Mouse (Mus musculus) limb, embryonic 15.5 days (tissue): ENCODE measurements around the gene Olfr986. TPM values are rescaled to one million over a fixed set of nuclear protein-coding genes. Genes with fewer than 3 reads are reported as not detected.

Experiments used
- ATAC-seq: fragments of 200-750 bp; cut with Nextera tagmentation; 2 replicates; pipeline ENCODE4 v1.8.0; 2017; ENCODE audit warnings: low read depth, moderate TSS enrichment; ENCODE audit not compliant: insufficient number of reproducible peaks, low FRiP score, low TSS enrichment
- H3K27ac ChIP-seq: fragments of 300-500 bp; sonication (generic); 2 replicates; pipeline ENCODE4 v1.5.1; 2015; ENCODE audit warnings: moderate library complexity, mild to moderate bottlenecking, inconsistent platforms
- H3K27me3 ChIP-seq: fragments of 300-500 bp; sonication (generic); 2 replicates; pipeline ENCODE4 v1.6.1; 2015; ENCODE audit warnings: inconsistent platforms
- H3K36me3 ChIP-seq: fragments of 300-500 bp; sonication (generic); 2 replicates; pipeline ENCODE4 v1.6.1; 2015; ENCODE audit warnings: inconsistent platforms
- H3K4me1 ChIP-seq: fragments of 300-500 bp; sonication (generic); 2 replicates; pipeline ENCODE4 v1.6.1; 2015; ENCODE audit warnings: inconsistent platforms
- H3K4me2 ChIP-seq: fragments of 300-500 bp; sonication (generic); 2 replicates; pipeline ENCODE4 v1.6.1; 2015; ENCODE audit warnings: mild to moderate bottlenecking, inconsistent platforms
- H3K4me3 ChIP-seq: fragments of 300-500 bp; sonication (generic); 2 replicates; pipeline ENCODE4 v1.5.1; 2015; ENCODE audit warnings: mild to moderate bottlenecking, inconsistent platforms
- H3K9ac ChIP-seq: fragments of 300-500 bp; sonication (generic); 2 replicates; pipeline ENCODE4 v1.6.1; 2015; ENCODE audit warnings: inconsistent platforms
- H3K9me3 ChIP-seq: fragments of 300-500 bp; sonication (generic); 2 replicates; pipeline ENCODE4 v1.6.1; 2016; ENCODE audit warnings: inconsistent platforms
- WGBS: fragments of 180-500 bp; shearing (Covaris S2); methylation state at CpG from one replicate; pipeline ENCODE4 v1.1.7; 2015; 5-methylcytosine and 5-hydroxymethylcytosine counted together
- polyA plus RNA-seq: library from polyadenylated mRNA; unstranded; fragments of >200 nt; fragmentation: Nextera tagmentation; extraction: Ambion mirVana; gene quantifications from 2 replicates; pipeline ENCODE4 v1.2.1, GENCODE M21; 2015

Gene Olfr986
- polyA plus RNA-seq, 1 experiment from 2014 or later, result not detected

DNA sequence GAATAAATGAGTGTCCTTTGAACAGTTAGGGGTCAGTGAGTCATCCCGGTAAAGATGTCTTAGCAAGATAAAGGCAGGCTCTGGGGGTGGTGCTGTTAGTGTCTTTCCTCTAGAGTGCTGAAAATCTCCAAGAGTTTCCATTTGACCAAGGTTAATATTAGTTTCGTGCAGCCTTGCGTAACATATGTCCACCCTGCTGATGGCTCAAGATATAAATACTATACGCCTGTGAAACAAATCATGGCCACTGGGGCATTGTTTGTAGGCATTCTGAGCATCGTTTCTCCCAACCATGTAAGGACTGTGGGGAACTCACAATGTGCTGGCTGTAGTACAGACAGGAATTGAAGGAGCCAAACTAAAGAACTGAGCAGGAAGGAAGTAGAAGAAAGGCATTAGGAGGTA lies 25.8 kb downstream of the Olfr986 start:
- no peak overlapping the region for H3K9ac ChIP-seq
- H3K36me3 ChIP-seq, result peaks cover 41% of the 10 kb centered on the region
- no peaks in the 10 kb centered on the region for H3K9me3 ChIP-seq
- H3K4me2 ChIP-seq, result no peak overlapping the region
- no peak for ATAC-seq
- no peaks in the 10 kb centered on the region for H3K27me3 ChIP-seq
- no peak overlapping the region for H3K4me3 ChIP-seq
- 79% methylated on average over 5 of the region's 5 CpGs for WGBS
- no peaks in the 10 kb centered on the region for H3K4me1 ChIP-seq
- no peak overlapping the region for H3K27ac ChIP-seq

GRCm38 (mm10) chr9:40210744-40211143 lies 30.0 kb downstream of the Olfr986 start:
- H3K4me2 ChIP-seq, result no peak overlapping the region
- 90% methylated on average over 2 of the region's 2 CpGs for WGBS
- no peak for ATAC-seq

DNA sequence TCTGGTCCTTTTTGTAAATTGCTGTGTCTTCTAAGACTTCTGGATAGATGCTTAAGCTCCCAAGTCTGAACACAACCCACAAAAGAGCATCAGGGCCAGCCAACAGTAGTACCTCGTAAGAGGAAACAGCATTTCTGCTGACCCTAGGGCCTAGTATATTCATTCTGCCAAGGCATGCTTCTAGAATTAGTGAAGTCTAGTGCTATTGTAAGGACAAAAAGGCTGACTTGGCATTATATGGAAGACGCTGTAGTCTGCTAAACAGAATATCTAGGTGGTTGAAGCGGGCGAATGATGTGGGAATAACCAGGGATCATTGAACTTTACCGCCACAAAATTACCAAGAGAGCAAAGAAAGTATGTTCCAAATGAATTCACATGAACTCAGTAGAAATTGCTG lies 33.3 kb downstream of the Olfr986 start:
- H3K27ac ChIP-seq, result no peak overlapping the region
- no peak for ATAC-seq

More at GRCm38 (mm10) chr9:40210744-40211143, 30.0 kb downstream of the Olfr986 start:
- H3K4me3 ChIP-seq, result no peak overlapping the region
- H3K4me1 ChIP-seq, result no peaks in the 10 kb centered on the region
- no peak overlapping the region for H3K27ac ChIP-seq
- no peak overlapping the region for H3K9ac ChIP-seq
- no peaks in the 10 kb centered on the region for H3K9me3 ChIP-seq
- H3K27me3 ChIP-seq, result no peaks in the 10 kb centered on the region
- H3K36me3 ChIP-seq, result peaks cover 57% of the 10 kb centered on the region

GRCm38 (mm10) chr9:40216651-40217050 lies 35.9 kb downstream of the Olfr986 start:
- Histone ChIP-seq H3K27me3 (no peaks in the 10 kb centered on the region), H3K4me2 (no peak overlapping the region), H3K9ac (no peak overlapping the region), H3K9me3 (no peaks in the 10 kb centered on the region), H3K36me3 (peaks cover 15% of the 10 kb centered on the region), H3K27ac (no peak overlapping the region), H3K4me3 (no peak overlapping the region), H3K4me1 (no peaks in the 10 kb centered on the region)
- 63% methylated on average over 4 of the region's 4 CpGs for WGBS
- ATAC-seq, result no peak

More for the DNA sequence above, 33.3 kb downstream of the Olfr986 start:
- H3K4me2 ChIP-seq, result no peak overlapping the region
- H3K9me3 ChIP-seq, result no peaks in the 10 kb centered on the region
- H3K4me1 ChIP-seq, result no peaks in the 10 kb centered on the region
- H3K9ac ChIP-seq, result no peak overlapping the region
- whole genome bisulfite sequencing, result 84% methylated on average over 5 of the region's 5 CpGs
- H3K27me3 ChIP-seq, result no peaks in the 10 kb centered on the region
- peaks cover 37% of the 10 kb centered on the region for H3K36me3 ChIP-seq
- H3K4me3 ChIP-seq, result no peak overlapping the region

DNA sequence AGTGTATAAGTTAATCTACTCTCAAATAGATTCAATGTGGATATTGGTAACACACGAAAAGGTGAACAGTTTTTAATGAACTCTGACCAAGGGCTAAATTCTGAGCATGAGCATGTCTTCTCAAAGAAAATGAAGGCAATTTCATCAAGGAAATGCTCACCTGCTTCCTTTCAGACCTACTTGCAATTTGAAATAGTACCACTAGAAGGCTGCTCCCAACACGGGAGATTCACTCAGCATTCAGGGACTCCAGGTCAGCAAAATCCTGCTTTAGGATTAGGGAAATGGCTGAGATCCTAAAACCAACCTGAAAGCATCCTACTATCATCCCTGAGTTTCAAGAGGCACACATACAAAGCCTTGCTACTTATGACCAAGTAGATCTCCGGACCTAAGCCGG lies 43.6 kb downstream of the Olfr986 start:
- Histone ChIP-seq H3K4me3 (no peak overlapping the region), H3K9ac (no peak overlapping the region), H3K36me3 (no peaks in the 10 kb centered on the region), H3K27ac (no peak overlapping the region), H3K9me3 (no peaks in the 10 kb centered on the region), H3K27me3 (no peaks in the 10 kb centered on the region), H3K4me2 (no peak overlapping the region), H3K4me1 (no peaks in the 10 kb centered on the region)
- ATAC-seq, result no peak
- 72% methylated on average over 4 of the region's 4 CpGs for WGBS

DNA sequence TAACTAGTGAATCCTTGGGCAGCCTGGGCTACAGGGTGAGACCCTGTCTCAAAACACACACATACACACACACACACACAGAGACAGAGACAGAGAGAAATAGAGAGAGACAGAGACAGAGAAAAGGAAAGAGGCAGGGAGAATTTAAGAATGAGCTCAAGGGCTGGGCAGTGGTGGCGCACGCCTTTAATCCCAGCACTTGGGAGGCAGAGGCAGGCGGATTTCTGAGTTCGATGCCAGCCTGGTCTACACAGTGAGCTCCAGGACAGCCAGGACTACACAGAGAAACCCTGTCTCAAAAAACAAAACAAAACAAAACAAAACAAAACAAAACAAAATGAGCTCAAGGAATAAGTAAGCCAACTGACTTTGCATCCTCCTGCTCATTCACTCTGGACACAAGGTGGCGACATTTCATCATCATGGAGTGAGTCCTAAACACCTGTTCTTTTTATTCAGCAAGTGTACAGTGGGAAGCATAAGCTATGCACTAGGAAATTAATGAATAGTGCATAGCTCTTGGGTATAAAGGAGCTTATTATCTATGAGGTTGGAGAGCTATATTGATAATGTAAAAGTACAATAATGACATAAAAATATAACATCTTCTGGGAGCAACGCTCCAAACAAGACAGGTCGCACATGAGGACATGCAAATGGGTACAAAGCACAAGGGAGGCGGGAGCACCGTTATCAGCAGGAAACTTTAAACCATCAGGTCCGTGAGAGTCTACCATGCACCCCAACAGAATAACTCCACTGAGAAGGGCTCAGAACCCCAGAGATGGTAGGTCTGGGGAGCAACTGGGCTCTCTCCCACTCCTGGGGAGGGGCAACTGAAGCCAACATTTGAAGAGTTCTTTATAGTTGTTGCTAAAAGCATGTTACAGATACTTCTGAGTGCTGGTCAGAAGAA lies 47.4 kb downstream of the Olfr986 start:
- Histone ChIP-seq H3K4me1 (no peaks in the 10 kb centered on the region), H3K4me2 (no peak overlapping the region), H3K4me3 (no peak overlapping the region), H3K36me3 (no peaks in the 10 kb centered on the region), H3K9ac (no peak overlapping the region), H3K27me3 (no peaks in the 10 kb centered on the region), H3K9me3 (no peaks in the 10 kb centered on the region), H3K27ac (no peak overlapping the region)
- no peak for ATAC-seq
- 73% methylated on average over 10 of the region's 10 CpGs for WGBS

DNA sequence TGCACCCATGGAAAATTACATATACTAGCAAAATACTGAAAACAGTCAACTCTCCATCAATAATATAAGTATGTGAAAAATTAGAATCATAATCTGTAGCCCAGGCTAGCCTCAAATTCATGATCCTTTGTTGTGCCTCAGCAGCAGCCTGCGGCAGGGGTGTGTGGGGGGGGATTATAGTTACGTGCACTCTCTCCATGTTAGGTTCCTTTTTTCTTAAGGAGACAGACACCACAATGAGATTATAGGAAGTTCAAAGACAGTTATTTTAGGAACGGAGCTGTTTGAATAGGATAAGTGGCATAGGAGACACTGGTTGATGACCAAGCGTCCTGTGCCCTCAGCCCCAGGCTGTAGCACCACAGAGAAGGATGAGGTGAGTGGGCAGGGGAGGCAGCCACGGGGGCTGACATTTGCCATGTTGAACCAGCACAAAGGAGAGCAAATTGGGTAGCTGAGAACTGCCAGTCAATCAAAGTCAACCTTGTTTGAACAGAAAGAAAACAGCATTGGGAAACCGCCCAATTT lies 48.1 kb downstream of the Olfr986 start:
- H3K27ac ChIP-seq, result no peak overlapping the region
- H3K4me1 ChIP-seq, result no peaks in the 10 kb centered on the region
- H3K9ac ChIP-seq, result no peak overlapping the region
- no peak overlapping the region for H3K4me2 ChIP-seq
- 67% methylated on average over 6 of the region's 6 CpGs for WGBS
- no peaks in the 10 kb centered on the region for H3K36me3 ChIP-seq
- H3K27me3 ChIP-seq, result no peaks in the 10 kb centered on the region
- H3K4me3 ChIP-seq, result no peak overlapping the region
- H3K9me3 ChIP-seq, result no peaks in the 10 kb centered on the region
- ATAC-seq, result no peak

GRCm38 (mm10) chr9:40229479-40229878 lies 48.8 kb downstream of the Olfr986 start:
- no peak overlapping the region for H3K9ac ChIP-seq
- no peak overlapping the region for H3K4me2 ChIP-seq
- 62% methylated on average over 5 of the region's 5 CpGs for WGBS
- no peak for ATAC-seq
- H3K27ac ChIP-seq, result no peak overlapping the region
- no peaks in the 10 kb centered on the region for H3K4me1 ChIP-seq
- no peaks in the 10 kb centered on the region for H3K27me3 ChIP-seq
- no peaks in the 10 kb centered on the region for H3K9me3 ChIP-seq
- no peaks in the 10 kb centered on the region for H3K36me3 ChIP-seq
- no peak overlapping the region for H3K4me3 ChIP-seq

DNA sequence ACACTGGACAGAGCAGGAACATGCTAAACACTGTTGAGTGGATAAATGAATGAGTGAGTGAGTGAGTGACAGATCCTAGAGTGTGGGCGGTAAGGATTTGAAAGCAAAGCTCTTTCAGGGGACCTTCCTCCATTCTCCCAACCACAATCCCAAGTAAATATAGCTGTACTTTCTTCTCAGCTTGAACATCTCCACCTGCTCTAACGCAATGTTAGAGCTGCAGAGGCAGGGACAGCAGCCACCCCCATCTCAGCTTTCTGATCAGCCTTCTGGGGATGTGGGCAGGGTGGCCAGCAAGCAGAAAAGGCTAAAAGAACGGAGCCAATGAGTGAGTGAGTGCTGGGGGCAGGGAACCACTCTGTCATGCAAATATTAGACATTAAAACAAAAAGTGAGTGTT lies 50.3 kb downstream of the Olfr986 start:
- H3K9me3 ChIP-seq, result no peaks in the 10 kb centered on the region

DNA sequence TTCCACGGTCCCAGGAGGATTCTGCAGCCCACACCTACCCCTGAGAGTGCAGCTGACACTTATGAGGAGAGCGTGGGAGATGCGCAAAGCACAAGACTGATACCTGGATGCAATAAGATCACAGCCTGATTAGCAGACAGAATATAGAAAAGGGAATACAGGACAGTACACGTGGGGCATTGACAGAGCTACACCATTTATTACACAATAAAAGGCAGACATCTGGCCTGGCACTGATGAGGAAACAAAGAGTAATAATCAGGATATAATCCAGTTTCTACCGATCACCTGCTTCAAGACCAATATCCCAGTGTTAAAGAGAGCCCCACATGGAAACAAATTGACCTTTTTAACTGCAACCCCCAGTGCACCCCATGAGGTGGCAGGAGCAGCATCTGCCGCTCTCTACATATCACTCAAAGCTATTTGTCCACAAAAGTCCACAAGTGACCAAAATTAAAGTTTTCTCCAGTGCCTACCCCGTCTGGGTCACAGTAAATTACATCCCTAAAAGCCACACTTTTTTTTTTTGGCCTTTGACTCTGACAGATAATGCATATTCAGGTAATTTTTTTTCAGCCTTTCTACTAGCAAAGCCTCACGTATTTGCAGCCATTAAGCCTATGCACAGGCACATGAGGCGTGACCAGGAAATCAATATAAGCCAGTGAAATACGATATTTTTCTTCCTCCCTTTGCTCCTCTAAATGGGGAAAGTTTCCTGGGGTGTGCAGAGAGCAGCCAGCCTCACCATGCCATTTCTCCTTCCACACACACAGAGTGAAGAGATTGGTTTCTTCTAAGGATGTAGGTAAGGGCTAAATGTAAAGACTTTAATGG lies 53.7 kb downstream of the Olfr986 start:
- no peak overlapping the region for H3K9ac ChIP-seq
- WGBS, result 46% methylated on average over 10 of the region's 10 CpGs
- no peak overlapping the region for H3K27ac ChIP-seq
- H3K4me2 ChIP-seq, result no peak overlapping the region
- ATAC-seq, result no peak
- no peak overlapping the region for H3K4me3 ChIP-seq
- no peaks in the 10 kb centered on the region for H3K27me3 ChIP-seq
- no peaks in the 10 kb centered on the region for H3K9me3 ChIP-seq
- H3K36me3 ChIP-seq, result no peaks in the 10 kb centered on the region
- no peaks in the 10 kb centered on the region for H3K4me1 ChIP-seq

More for the DNA sequence above, 50.3 kb downstream of the Olfr986 start:
- no peak overlapping the region for H3K4me3 ChIP-seq
- H3K27ac ChIP-seq, result no peak overlapping the region
- no peak overlapping the region for H3K4me2 ChIP-seq
- H3K9ac ChIP-seq, result no peak overlapping the region
- H3K27me3 ChIP-seq, result no peaks in the 10 kb centered on the region
- 73% methylated on average over 3 of the region's 3 CpGs for WGBS
- H3K4me1 ChIP-seq, result no peaks in the 10 kb centered on the region
- no peak for ATAC-seq
- H3K36me3 ChIP-seq, result no peaks in the 10 kb centered on the region

- no peaks in the 10 kb centered on the region for H3K36me3 ChIP-seq
- H3K4me1 ChIP-seq, result no peaks in the 10 kb centered on the region
- WGBS, result 71% methylated on average over 7 of the region's 7 CpGs
- H3K27ac ChIP-seq, result no peak overlapping the region
- no peak overlapping the region for H3K4me2 ChIP-seq
- no peaks in the 10 kb centered on the region for H3K9me3 ChIP-seq
- ATAC-seq, result no peak
- H3K27me3 ChIP-seq, result peaks cover 7% of the 10 kb centered on the region
- H3K9ac ChIP-seq, result no peak overlapping the region
- H3K4me3 ChIP-seq, result no peak overlapping the region
Observed at GRCm38 (mm10) chr9:40235220-40235619, 54.5 kb downstream of the Olfr986 start.
